In the genomic region with DNA sequence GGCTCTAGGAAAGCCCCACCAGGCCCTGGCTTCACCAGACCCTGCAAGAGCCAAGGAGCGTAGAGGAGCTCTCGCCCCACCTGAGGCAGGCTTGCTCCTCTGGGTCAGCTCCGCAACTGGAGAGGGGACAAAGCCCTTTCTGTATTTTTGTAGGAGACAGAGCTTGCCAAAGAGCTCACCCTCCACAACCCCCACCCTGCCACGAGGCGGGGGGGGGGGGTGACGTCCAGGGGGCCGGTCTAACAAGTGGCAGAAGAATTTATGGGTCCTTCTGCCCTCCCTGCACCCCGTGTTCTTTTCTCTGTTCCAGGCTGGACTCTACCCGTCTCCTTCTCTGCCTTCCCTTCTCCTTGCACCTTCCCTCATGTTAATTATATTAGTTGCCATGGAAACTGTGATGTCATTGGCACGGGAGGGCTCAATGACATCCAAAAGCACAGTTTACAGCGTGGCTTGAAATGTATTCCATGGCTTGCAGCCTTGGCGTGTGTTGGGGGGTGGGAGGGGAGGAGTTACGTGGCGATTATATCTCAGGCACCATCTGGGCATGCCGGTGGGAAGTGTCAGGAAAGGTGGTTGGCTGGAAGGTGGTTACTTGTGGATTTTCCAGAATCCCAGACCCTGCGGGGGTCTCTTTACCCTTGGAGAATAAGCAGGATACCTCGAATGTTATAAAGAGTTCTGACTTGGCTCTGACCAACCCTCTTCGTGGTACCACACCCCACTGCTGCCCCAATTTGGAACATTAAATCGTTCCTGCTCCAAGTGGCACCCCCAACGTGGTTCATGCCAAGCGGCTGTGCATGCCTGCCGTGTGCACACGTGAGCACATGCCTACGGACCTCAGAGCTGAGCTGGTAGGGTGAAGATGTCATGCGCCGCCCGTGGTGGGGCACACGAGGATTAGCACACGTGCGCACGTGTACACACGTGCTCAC, we compare ENCODE assay signal across 8 mouse cellular contexts.
A peak's percentile ranks its signal among the peaks of the same experiment; 100 is the strongest.
DNase-seq lines count a peak whose midpoint lies in the region; ATAC-seq and TF ChIP-seq lines count a peak whose summit lies in the region.

No protein-coding gene starts in this region.

- no peaks in the 10 kb centered on the region for H3K36me3 ChIP-seq in forebrain, embryonic 10.5 days (replicated peaks)
- no peaks in the 10 kb centered on the region for H3K36me3 ChIP-seq in hindbrain, embryonic 16.5 days (ENCODE audit: control insufficient read depth, insufficient read depth, low read length)
- H3K36me3 ChIP-seq in midbrain, embryonic 12.5 days, result no peaks in the 10 kb centered on the region
- no peaks in the 10 kb centered on the region for H3K36me3 ChIP-seq in thymus, adult 2 months (ENCODE audit: control insufficient read depth, insufficient read depth, low read length)

- H3K4me1 ChIP-seq in lung, adult 2 months (ENCODE audit: control insufficient read depth, insufficient read depth, low read length), result no peaks in the 10 kb centered on the region; the same call in 1 of the 2 replicates
- H3K4me1 ChIP-seq in forebrain, embryonic 10.5 days, result peaks cover 33% of the 10 kb centered on the region
- H3K4me1 ChIP-seq in hindbrain, embryonic 16.5 days (ENCODE audit: control insufficient read depth, insufficient read depth, low read depth, low read length), result peaks cover 13% of the 10 kb centered on the region
- peaks cover 18% of the 10 kb centered on the region for H3K4me1 ChIP-seq in midbrain, embryonic 12.5 days
- 0 out of 2 replicates have a peak, but pooled peaks cover 2% of the 10 kb centered on the region for H3K4me1 ChIP-seq in thymus, adult 2 months (replicated peaks; ENCODE audit: control insufficient read depth, insufficient read depth, low read length)

- no peak for TF ChIP-seq CTCF in lung, adult 2 months (IDR thresholded peaks at IDR 0.05; ENCODE audit: insufficient read depth, low read length)
- TF ChIP-seq CTCF in thymus, adult 2 months (IDR thresholded peaks at IDR 0.05; ENCODE audit: borderline replicate concordance, control insufficient read depth, extremely low read depth, insufficient read depth, low read length, poor library complexity), result no peak

- 50% methylated on average over 32 of the region's 32 CpGs for WGBS in lung, adult 2 months
- 53% methylated on average over 32 of the region's 32 CpGs for WGBS in forebrain, embryonic 10.5 days
- 43% methylated on average over 30 of the region's 32 CpGs for WGBS in hindbrain, embryonic 16.5 days
- 49% methylated on average over 32 of the region's 32 CpGs for WGBS in midbrain, embryonic 12.5 days
- WGBS in thymus, adult 2 months, result 73% methylated on average over 32 of the region's 32 CpGs

- H3K27me3 ChIP-seq in forebrain, embryonic 10.5 days (ENCODE audit: poor library complexity, severe bottlenecking), result peaks cover 26% of the 10 kb centered on the region
- H3K27me3 ChIP-seq in hindbrain, embryonic 16.5 days (replicated peaks; ENCODE audit: control insufficient read depth, insufficient read depth, low read length), result no peaks in the 10 kb centered on the region
- H3K27me3 ChIP-seq in midbrain, embryonic 12.5 days, result peaks cover 24% of the 10 kb centered on the region
- H3K27me3 ChIP-seq in thymus, adult 2 months (ENCODE audit: control insufficient read depth, insufficient read depth, low read length), result no peaks in the 10 kb centered on the region

- H3K4me3 ChIP-seq in lung, adult 2 months (replicated peaks; ENCODE audit: extremely low read depth, low read depth, low read length), result no peak overlapping the region
- H3K4me3 ChIP-seq in forebrain, embryonic 10.5 days, result peak overlapping the region; percentile 42
- H3K4me3 ChIP-seq in hindbrain, embryonic 16.5 days (ENCODE audit: low read length), result peak overlapping the region; percentile 37
- H3K4me3 ChIP-seq in midbrain, embryonic 12.5 days, result peak overlapping the region; percentile 29
- H3K4me3 ChIP-seq in thymus, adult 2 months (ENCODE audit: control insufficient read depth, insufficient read depth, low read length), result no peak overlapping the region

- H3K9ac ChIP-seq in hindbrain, embryonic 16.5 days (ENCODE audit: low read depth, low read length), result peak overlapping the region; percentile 55
- H3K9ac ChIP-seq in midbrain, embryonic 12.5 days (replicated peaks), result peak overlapping the region; percentile 35; the same call in 1 of the 2 replicates

- no peaks in the 10 kb centered on the region for H3K9me3 ChIP-seq in forebrain, embryonic 10.5 days
- H3K9me3 ChIP-seq in hindbrain, embryonic 16.5 days (ENCODE audit: control insufficient read depth, low read length), result no peaks in the 10 kb centered on the region
- no peaks in the 10 kb centered on the region for H3K9me3 ChIP-seq in midbrain, embryonic 12.5 days

- peak overlapping the region; percentile 84 for H3K27ac ChIP-seq in forebrain, embryonic 10.5 days
- H3K27ac ChIP-seq in hindbrain, embryonic 16.5 days (ENCODE audit: low read depth, low read length), result peak overlapping the region; percentile 80
- H3K27ac ChIP-seq in midbrain, embryonic 12.5 days (replicated peaks), result peak overlapping the region; percentile 55
- H3K27ac ChIP-seq in thymus, adult 2 months (ENCODE audit: control insufficient read depth, insufficient read depth, low read length), result no peak overlapping the region

- peak; percentile 91 for ATAC-seq in hindbrain, embryonic 16.5 days
- peak; percentile 79 for ATAC-seq in midbrain, embryonic 12.5 days (ENCODE audit: low FRiP score, low read depth)
- no peak for ATAC-seq in CD4-positive, CD25-positive, alpha-beta regulatory T cell, adult 4 months

- peak overlapping the region; percentile 63 for H3K4me2 ChIP-seq in hindbrain, embryonic 16.5 days (ENCODE audit: low read length)
- peak overlapping the region; percentile 53 for H3K4me2 ChIP-seq in midbrain, embryonic 12.5 days (replicated peaks)

- DNase-seq in lung, adult 18-20 months, result peak; percentile 38 to 65
- DNase-seq in lung, adult 2 months, result no peak
- peak; percentile 45 for DNase-seq in forebrain, embryonic 10.5 days (ENCODE audit: extremely low spot score, low spot score)
- DNase-seq in left cerebral cortex, adult 11 months (ENCODE audit: low spot score), result peak; percentile 58
- DNase-seq in thymus, adult 2 months, result no peak

- no peak for TF ChIP-seq POLR2A in lung, adult 2 months (IDR thresholded peaks at IDR 0.05; ENCODE audit: borderline replicate concordance, extremely low read depth, low read depth, low read length)
- TF ChIP-seq POLR2A in thymus, adult 2 months (IDR thresholded peaks at IDR 0.05; ENCODE audit: control insufficient read depth, extremely low read depth, insufficient read depth, low read length, poor library complexity), result no peak

Comparison
In these comparisons a context has a peak if more than half of its experiments do, and no peak if none do; other contexts are left out.
1. DNase-seq: peak in lung, adult 18-20 months (2 of 2), forebrain, embryonic 10.5 days (single experiment) and left cerebral cortex, adult 11 months (single experiment); none in lung, adult 2 months (single experiment) and thymus, adult 2 months (single experiment).
2. H3K4me3 ChIP-seq: peak in forebrain, embryonic 10.5 days (single experiment), hindbrain, embryonic 16.5 days (single experiment) and midbrain, embryonic 12.5 days (single experiment); none in lung, adult 2 months (single experiment) and thymus, adult 2 months (single experiment).